Mouse (Mus musculus) gastrocnemius, postnatal 36 days (tissue): ENCODE measurements around the gene Mndal. TPM values are rescaled to one million over a fixed set of nuclear protein-coding genes. Genes with fewer than 3 reads are reported as not detected.
"Not testable (repeated sequence)": the region's sequence is repeated elsewhere in the genome, so short reads cannot be mapped to it uniquely, and the experiment has no call there.

Experiments
- DNase-seq, 2 experiments: peaks; one replicate each; pipeline ENCODE4 v3.0.0; 2022
- intact Hi-C: fragments of 180-260 bp; cut with DNase I; formaldehyde crosslinking; loops from one replicate; pipeline ENCODE4 v1.15.1; 2025
- total RNA-seq, 2 experiments: library from RNA; stranded (reverse); gene quantifications; 2 replicates each; pipeline ENCODE4 v1.2.3; 2021

Gene Mndal
- total RNA-seq, 2 experiments from 2014 or later: 2.7 to 5.2 TPM

DNA sequence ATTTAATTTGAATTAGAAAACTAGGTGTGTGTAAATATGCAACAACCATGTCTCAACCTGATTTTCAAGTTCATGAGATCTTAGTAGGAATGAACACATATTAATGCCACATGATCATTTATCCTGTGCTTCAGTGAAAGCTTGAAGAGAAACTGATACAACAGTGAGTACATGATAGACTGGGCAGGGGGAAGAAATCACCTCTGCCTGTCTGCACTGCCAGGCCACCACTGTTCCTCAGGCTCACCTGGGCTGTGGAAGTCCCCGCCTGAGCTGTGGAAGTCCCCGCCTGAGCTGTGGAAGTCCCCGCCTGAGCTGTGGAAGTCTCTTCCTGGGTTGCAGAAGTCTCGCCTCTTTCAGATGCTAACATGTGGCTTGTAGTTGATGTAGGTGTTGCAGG is 36.4 kb downstream of the Mndal start:
- intact Hi-C loops: not testable (repeated sequence)

DNA sequence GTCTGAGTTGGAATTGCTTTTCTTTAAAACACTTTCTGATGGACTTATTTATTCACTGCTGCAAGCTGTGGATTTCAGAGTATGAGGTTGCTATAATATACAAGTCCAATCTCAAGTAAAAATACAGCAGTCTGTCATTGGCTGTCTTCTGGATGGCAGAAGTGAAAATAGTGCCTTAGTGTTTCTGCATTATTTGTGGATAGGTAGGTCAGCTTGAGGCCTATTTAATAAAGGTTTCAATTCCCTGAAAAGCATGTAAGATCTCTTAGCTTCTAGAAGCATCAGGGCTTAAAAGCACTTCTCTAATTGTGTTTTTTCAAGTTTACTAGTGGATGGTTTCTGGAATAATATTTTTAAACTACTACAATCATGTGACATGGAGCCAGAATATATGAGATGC is 52.5 kb downstream of the Mndal start:
- DNase-seq, intact Hi-C loops: not testable (repeated sequence)

More for the DNA sequence above, 36.4 kb downstream of the Mndal start:
- DNase-seq: not testable (repeated sequence)

DNA sequence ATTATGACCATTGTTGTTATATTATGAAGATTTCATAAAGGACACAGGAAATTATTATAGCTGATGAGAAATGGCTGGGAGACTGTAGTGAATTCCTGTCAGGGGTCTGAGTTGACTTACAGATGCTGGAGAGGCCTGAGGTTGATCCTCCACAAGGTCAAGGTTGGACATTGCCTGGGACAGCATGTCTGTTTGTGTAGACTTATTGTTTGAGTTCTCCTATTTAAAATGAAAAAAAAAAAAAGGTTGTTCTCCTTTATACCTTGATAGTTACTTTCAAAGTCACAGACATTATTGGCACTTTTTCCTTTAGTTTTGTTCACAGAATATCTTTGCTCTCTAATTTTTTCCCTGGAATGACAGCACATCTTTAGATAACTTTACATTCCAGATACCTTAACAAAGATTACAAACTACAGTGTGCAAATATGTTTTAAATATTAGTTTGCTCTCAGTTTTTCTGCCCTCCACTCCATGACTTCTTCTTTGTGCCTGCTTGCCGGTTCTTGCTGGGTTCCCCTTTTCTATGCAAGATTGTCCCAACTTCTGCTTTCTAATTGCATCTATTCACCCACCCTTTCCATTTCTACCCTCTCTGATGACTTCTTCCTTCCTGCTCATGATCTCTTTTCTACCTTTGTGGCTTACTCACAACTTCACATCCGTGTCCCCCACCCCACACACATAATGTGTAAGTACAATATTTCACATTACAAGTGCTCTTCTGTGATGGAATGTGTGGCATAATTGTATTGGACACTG is 55.1 kb downstream of the Mndal start:
- DNase-seq, intact Hi-C loops: not testable (repeated sequence)

- intact Hi-C loops: not testable (repeated sequence)
- peak; percentile 5 to 12 for DNase-seq
These were observed 62.2 kb downstream of the Mndal start for GRCm38 (mm10) chr1:173880004-173880666.

GRCm38 (mm10) chr1:173879225-173879987 is 62.9 kb downstream of the Mndal start:
- DNase-seq, intact Hi-C loops: not testable (repeated sequence)

DNA sequence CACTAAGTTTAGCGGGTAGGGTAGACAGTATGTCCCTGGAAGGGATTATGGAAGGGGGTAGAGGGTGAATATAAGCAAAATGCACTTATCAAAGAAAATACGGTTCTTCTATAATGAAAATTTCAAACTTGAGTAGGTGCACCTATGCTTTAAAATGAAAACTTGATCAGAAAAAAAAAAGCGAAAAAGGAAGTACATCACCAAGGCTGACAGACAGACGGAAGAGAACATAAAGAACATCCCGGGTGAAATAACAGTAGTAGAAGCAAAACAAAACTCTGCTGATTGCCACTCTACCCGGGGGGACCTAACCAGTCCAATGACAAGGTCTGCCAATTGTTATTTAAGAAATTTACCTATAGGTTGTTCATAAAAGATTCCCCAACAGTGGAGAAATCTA is 64.0 kb downstream of the Mndal start:
- DNase-seq, intact Hi-C loops: not testable (repeated sequence)

DNA sequence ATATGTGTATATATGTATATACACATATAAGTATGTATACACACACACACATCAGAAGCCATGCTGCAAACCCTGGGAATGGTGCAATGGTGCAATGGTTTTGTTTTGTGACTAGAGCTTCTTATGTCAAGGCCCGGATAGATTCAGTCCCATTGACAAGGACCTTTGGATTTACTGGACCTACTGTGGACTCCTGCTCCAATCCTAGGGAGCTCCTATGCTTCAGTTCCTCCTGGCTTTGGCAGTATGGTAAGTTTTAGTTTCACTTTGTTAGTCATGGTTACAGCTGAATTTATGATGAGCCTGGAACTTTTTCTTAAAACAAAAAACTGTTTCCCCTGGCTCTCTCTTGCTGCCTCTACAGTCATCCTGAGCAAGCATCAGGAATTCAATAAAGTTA is 65.2 kb downstream of the Mndal start:
- intact Hi-C loops, DNase-seq: not testable (repeated sequence)

- intact Hi-C loops, DNase-seq: not testable (repeated sequence)
These were observed 73.7 kb downstream of the Mndal start for GRCm38 (mm10) chr1:173868586-173868985.

GRCm38 (mm10) chr1:173866504-173866903 is 75.8 kb downstream of the Mndal start:
- intact Hi-C loops: no loop called here
- DNase-seq: no peak

- intact Hi-C loops, DNase-seq: not testable (repeated sequence)
These were observed 88.6 kb downstream of the Mndal start for GRCm38 (mm10) chr1:173853711-173854110.

DNA sequence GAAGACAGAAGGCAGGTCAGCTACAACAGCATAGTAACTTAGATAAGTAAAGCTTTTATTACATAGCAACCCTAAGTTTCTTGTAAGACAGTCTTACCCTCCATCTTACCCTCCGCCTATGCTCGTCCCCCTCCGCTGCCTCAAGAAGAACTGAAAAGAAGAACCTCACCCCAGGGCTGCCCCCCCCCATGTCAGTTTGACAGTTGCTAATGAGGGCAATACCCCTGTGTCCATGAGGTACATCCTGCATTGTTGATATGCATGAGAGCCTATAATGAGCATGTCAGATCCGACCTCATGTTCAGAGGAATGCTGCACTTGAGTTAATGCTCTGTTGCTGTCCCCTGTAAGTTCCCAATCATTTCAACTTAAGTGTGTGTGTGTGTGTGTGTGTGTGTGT is 89.4 kb downstream of the Mndal start:
- intact Hi-C loops, DNase-seq: not testable (repeated sequence)

DNA sequence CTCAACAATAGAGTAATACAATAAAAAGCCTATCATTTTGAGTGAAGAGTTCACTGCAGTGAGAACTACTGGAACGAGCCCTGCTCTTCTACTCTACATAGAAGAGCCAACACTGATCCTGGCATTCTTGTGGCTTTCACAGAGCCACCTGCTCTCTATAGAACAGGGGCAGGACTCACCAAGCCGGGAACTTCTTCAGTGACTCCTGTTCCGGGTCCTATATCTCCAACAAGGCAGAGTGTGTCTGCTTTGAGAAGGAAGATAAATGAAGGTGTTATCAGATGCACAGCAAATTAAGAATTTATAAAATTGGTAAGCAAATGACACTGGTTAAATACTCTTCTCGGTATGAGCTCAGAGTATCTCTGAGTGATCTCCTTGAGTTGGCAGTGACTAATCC is 96.1 kb downstream of the Mndal start:
- intact Hi-C loops, DNase-seq: not testable (repeated sequence)

DNA sequence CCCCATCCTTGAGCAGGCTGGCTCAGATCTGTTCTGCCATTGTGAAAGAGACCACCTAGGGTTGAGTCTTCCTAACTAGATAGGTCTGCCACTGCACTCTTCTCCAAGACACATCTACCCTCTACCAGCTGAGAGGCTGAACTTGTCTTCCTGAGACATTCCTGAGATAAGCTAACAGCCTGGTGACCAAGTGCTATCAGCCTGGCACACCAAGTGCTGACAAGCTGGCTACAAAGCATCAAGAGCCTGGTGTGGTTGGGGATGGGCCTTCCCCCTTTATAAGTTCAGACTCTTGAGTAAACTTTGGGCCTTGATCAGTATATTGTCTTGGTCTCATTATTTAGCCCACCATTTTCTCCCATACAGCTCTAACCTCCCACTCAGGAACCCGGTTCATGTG is 97.5 kb downstream of the Mndal start:
- DNase-seq: no peak
- intact Hi-C loops: no loop called here

GRCm38 (mm10) chr1:173821481-173821803 is 120.8 kb downstream of the Mndal start:
- intact Hi-C loops, DNase-seq: not testable (repeated sequence)

- intact Hi-C loops, DNase-seq: not testable (repeated sequence)
These were observed 121.4 kb downstream of the Mndal start for GRCm38 (mm10) chr1:173820794-173821480.

GRCm38 (mm10) chr1:173809294-173809693 is 133.0 kb downstream of the Mndal start:
- DNase-seq, intact Hi-C loops: not testable (repeated sequence)

GRCm38 (mm10) chr1:173802689-173803281 is 139.5 kb downstream of the Mndal start:
- intact Hi-C loops, DNase-seq: not testable (repeated sequence)

- intact Hi-C loops, DNase-seq: not testable (repeated sequence)
These were observed 140.1 kb downstream of the Mndal start for GRCm38 (mm10) chr1:173802207-173802606.

- intact Hi-C loops, DNase-seq: not testable (repeated sequence)
These were observed 140.5 kb downstream of the Mndal start for GRCm38 (mm10) chr1:173801791-173802190.
